Mouse (Mus musculus) liver, adult 2 months (tissue): ENCODE measurements around the gene Acox2. TPM values are rescaled to one million over a fixed set of nuclear protein-coding genes. Genes with fewer than 3 reads are reported as not detected.

Experiments used
- DNase-seq: peaks from one replicate; pipeline ENCODE4 v3.0.0-alpha.2; 2011; ENCODE audit warnings: low read depth, low spot score; ENCODE audit errors: extremely low read depth
- H3K27ac ChIP-seq: fragments of 200-500 bp; replicated peaks from 2 replicates; pipeline ENCODE4 v1.5.1; 2012; ENCODE audit warnings: low read depth, mild to moderate bottlenecking, control low read depth, inconsistent platforms, low read length; ENCODE audit not compliant: insufficient read depth
- H3K27me3 ChIP-seq: fragments of 200-500 bp; 2 replicates; pipeline ENCODE4 v1.6.1; 2012; ENCODE audit warnings: mild to moderate bottlenecking, moderate library complexity, low read length, inconsistent platforms; ENCODE audit not compliant: control insufficient read depth, insufficient read depth
- H3K36me3 ChIP-seq: fragments of 200-500 bp; 2 replicates; pipeline ENCODE4 v1.6.1; 2012; ENCODE audit warnings: low read length, inconsistent platforms; ENCODE audit not compliant: control insufficient read depth, insufficient read depth
- H3K4me1 ChIP-seq: fragments of 200-500 bp; 2 replicates; pipeline ENCODE4 v1.6.1; 2011; ENCODE audit warnings: low read length; ENCODE audit not compliant: control insufficient read depth, insufficient read depth
- H3K4me3 ChIP-seq: fragments of 200-500 bp; 2 replicates; pipeline ENCODE4 v1.5.1; 2011; ENCODE audit warnings: low read depth, mild to moderate bottlenecking, control low read depth, low read length, moderate library complexity; ENCODE audit not compliant: insufficient read depth
- H3K79me2 ChIP-seq: fragments of 200-500 bp; 2 replicates; pipeline ENCODE4 v1.6.1; 2012; ENCODE audit warnings: inconsistent platforms, mild to moderate bottlenecking, low read length, moderate library complexity; ENCODE audit not compliant: control insufficient read depth, insufficient read depth
- H3K9ac ChIP-seq: fragments of 200-500 bp; 2 replicates; pipeline ENCODE4 v1.6.1; 2012; ENCODE audit warnings: low read depth, mild to moderate bottlenecking, control low read depth, inconsistent platforms, low read length
- CTCF ChIP-seq: fragments of 200-500 bp; IDR thresholded peaks from 2 replicates; pipeline ENCODE4 v1.5.1; 2011; ENCODE audit warnings: low read depth, low read length, control low read depth
- POLR2A ChIP-seq: fragments of 200-500 bp; IDR thresholded peaks from 2 replicates; pipeline ENCODE4 v1.6.1; 2011; ENCODE audit warnings: low read length, control low read depth; ENCODE audit not compliant: insufficient read depth; ENCODE audit errors: extremely low read depth
- WGBS: fragments of 180-500 bp; shearing (Covaris S2); methylation state at CpG from one replicate; pipeline ENCODE4 v1.1.7; 2018; 5-methylcytosine and 5-hydroxymethylcytosine counted together
- polyA plus RNA-seq: library from polyadenylated mRNA; depleted of rRNA; stranded (reverse); fragments of >200 nt; gene quantifications from 2 replicates; pipeline ENCODE4 v1.2.3, GENCODE M21; 2012; rRNA removed
- total RNA-seq: library from RNA; depleted of rRNA; stranded (reverse); fragments of >200 nt; gene quantifications from 2 replicates; pipeline ENCODE4 v1.2.3, GENCODE M21; 2014; rRNA removed

Gene Acox2
- total RNA-seq, result 213 and 244 TPM in 2 replicates
- polyA plus RNA-seq, result 301 and 313 TPM in 2 replicates

DNA sequence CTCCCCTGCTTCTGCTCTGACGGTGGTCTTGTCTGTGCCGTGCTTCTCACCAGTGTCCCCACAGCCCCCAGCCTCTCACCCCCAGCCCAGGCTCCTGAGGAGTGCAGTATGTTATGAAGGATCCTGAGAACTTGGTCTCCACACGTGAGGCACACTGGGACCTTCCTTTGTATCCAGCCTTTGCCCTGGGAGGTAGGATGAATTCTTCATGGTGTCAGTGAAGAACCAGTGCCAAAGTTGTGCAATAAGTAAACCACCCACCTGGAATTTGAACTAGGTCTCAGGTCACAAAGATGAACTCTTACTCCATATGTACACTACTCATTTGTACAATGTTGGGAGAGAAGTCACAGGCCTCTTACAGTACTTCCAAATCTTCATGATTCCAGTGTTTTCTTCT lies at the start of gene Acox2:
TSS of gene Acox2 (minus strand) at position 188 of the 400 bp plus-strand sequence.
- Histone ChIP-seq H3K79me2 (peaks cover 11% of the 10 kb centered on the region; the same call in 1 of the 2 replicates), H3K36me3 (peaks cover 20% of the 10 kb centered on the region), H3K27ac (peak within 1 kb of the TSS; percentile 99), H3K4me1 (peaks cover 25% of the 10 kb centered on the region), H3K9ac (peak within 1 kb of the TSS; percentile 82), H3K4me3 (peak within 1 kb of the TSS; percentile 54), H3K27me3 (no peaks in the 10 kb centered on the region)
- no peak for TF ChIP-seq POLR2A
- TF ChIP-seq CTCF, result no peak
- WGBS, result 31% methylated on average over 3 of the region's 3 CpGs
- DNase-seq, result peak; percentile 100

DNA sequence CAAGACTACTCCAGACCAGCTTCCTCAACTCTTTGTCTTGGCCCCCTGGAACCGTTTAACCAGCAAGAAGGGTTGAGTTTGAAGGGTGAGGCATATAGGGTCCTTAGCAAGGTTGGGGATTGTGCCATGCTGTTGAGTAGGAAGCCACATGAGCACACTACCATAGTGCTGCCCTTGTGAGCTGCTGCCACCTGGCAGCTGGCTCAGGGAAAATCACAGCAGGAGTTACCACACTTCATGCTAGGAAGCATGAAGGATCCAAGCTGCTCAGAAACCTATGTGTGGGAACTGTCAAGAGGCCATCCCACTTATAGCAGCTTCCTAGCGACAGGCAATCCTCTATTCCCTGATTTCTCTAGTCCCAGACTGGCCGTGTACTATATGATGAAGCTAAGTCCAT lies 49.5 kb upstream of the Acox2 start:
- Histone ChIP-seq H3K4me3 (no peak overlapping the region), H3K36me3 (no peaks in the 10 kb centered on the region), H3K27ac (no peak overlapping the region), H3K4me1 (peaks cover 18% of the 10 kb centered on the region), H3K9ac (no peak overlapping the region), H3K27me3 (no peaks in the 10 kb centered on the region), H3K79me2 (no peaks in the 10 kb centered on the region)
- 85% methylated on average over 3 of the region's 3 CpGs for WGBS
- peak; percentile 32 for DNase-seq
- no peak for TF ChIP-seq POLR2A
- peak; percentile 65 for TF ChIP-seq CTCF

DNA sequence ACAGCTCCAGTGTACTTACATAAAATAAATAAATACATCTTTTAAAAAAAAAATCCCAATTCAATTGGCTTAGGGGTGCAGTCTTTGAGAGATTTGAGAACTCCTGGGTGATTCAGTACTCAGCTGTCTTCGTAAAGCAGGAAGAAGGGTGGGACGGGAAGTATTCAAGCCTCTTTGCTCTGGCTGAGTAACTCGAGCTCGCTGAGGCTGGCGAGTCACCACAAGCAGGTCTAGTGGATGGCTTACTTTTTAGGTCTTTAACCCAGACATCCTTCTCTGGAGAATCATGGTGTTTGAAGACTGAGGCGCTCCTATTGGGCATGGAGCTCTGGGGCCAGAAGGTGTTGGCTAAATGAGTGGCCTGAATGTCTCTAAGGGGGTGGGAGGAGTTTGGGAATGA lies 47.7 kb upstream of the Acox2 start:
- no peak overlapping the region for H3K9ac ChIP-seq
- no peak for TF ChIP-seq POLR2A
- no peak for TF ChIP-seq CTCF
- DNase-seq, result no peak
- H3K4me1 ChIP-seq, result peaks cover 26% of the 10 kb centered on the region
- no peaks in the 10 kb centered on the region for H3K36me3 ChIP-seq
- no peaks in the 10 kb centered on the region for H3K27me3 ChIP-seq
- no peak overlapping the region for H3K27ac ChIP-seq
- WGBS, result 92% methylated on average over 6 of the region's 6 CpGs
- no peaks in the 10 kb centered on the region for H3K79me2 ChIP-seq
- H3K4me3 ChIP-seq, result no peak overlapping the region

DNA sequence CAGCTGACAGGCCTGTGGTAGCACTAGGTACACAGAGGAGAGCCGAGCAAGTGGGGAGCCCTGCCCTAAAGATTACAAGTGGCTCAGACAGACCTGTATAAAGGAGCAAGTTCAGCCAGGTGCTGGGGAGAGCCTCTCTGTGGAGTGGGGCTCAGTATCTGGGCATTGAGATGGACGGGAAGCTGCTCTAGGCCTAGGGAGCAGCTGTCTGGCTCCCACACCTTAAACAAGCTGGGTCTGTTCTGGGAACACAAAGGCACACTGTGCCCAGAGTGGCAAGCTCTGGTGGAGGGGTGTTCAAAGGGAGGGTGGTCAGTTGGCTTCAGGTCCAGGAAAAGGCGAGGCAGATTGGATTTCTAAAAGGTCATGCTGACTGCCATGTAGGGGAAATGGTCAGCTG lies 45.9 kb upstream of the Acox2 start:
- no peak for DNase-seq
- WGBS, result 65% methylated on average over 3 of the region's 3 CpGs
- Histone ChIP-seq H3K36me3 (no peaks in the 10 kb centered on the region), H3K27ac (peak overlapping the region; percentile 52; the same call in 1 of the 2 replicates), H3K4me3 (no peak overlapping the region), H3K79me2 (no peaks in the 10 kb centered on the region), H3K4me1 (peaks cover 26% of the 10 kb centered on the region), H3K9ac (no peak overlapping the region), H3K27me3 (no peaks in the 10 kb centered on the region)
- TF ChIP-seq CTCF (no peak), POLR2A (no peak)

DNA sequence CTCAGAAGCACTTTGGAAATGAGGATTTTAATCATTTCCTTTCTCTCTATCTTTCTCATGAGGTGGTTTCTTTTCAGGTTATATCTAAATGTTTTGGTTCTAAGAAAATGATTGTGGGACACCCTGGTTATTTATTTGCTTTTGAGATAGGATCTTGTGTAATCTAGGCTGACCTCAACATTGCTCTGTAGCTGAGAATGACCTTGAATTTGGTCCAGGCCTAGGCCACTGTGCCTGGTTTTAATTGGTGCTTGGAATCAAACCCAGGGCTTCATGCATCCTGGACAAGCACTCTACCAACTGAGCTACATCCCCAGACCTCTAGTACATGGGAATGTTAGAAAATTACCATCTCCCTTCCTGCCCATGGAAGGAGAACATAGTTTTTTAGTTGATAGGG lies 44.9 kb upstream of the Acox2 start:
- no peak overlapping the region for H3K4me3 ChIP-seq
- H3K4me1 ChIP-seq, result peaks cover 26% of the 10 kb centered on the region
- TF ChIP-seq CTCF (no peak), POLR2A (no peak)
- H3K27me3 ChIP-seq, result no peaks in the 10 kb centered on the region
- H3K27ac ChIP-seq, result peak overlapping the region; percentile 95
- no peaks in the 10 kb centered on the region for H3K36me3 ChIP-seq
- DNase-seq, result peak; percentile 94
- H3K79me2 ChIP-seq, result no peaks in the 10 kb centered on the region
- H3K9ac ChIP-seq, result no peak overlapping the region

DNA sequence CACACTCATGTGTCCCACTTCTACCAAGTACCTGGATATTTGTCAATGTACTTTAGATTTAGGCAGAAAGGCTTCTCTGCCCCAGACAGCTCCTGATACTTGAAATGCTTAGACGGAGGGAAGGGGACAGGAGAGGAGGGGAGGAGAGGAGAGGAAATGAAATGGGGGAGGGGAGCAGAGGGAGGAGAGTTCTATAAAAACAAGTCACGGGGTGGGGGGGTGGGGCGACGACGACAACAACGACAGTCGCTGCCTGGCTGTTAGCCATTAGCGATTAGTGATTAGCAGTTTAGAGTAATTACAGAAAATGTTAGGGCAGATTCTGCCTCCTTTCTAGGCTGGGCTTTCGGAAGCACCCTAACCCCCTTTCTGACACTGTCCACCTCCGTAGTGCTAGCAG lies 43.5 kb upstream of the Acox2 start:
- no peaks in the 10 kb centered on the region for H3K27me3 ChIP-seq
- peak overlapping the region; percentile 49 for H3K27ac ChIP-seq

More for the DNA sequence above, 43.5 kb upstream of the Acox2 start:
- DNase-seq, result no peak
- H3K79me2 ChIP-seq, result no peaks in the 10 kb centered on the region
- no peaks in the 10 kb centered on the region for H3K36me3 ChIP-seq
- H3K4me1 ChIP-seq, result peaks cover 30% of the 10 kb centered on the region
- H3K4me3 ChIP-seq, result no peak overlapping the region
- no peak overlapping the region for H3K9ac ChIP-seq
- TF ChIP-seq CTCF (no peak), POLR2A (no peak)
- WGBS, result 22% methylated on average over 10 of the region's 10 CpGs
